Mouse (Mus musculus) inflammation-experienced regulatory T-cells (primary cell): ENCODE data around the gene Grk4. TPM values are rescaled to one million over a fixed set of nuclear protein-coding genes. Genes with fewer than 3 reads are reported as not detected.

ENCODE experiments used
- polyA plus RNA-seq, 2 experiments: library from polyadenylated mRNA; unstranded; fragments of 100-300 nt; shearing (Covaris generic); gene quantifications; one replicate each; pipeline ENCODE4 v1.2.1; 2017

Grk4 gene
- polyA plus RNA-seq, result 10 to 100 TPM in 1 of 2 experiments, 1 to 10 TPM in 1; 8.9 to 11.0 TPM

GRCm38 (mm10) chr5:34659686-34660590, at the start of gene Grk4, which contains the start of gene Nop14:
Grk4 (plus strand) TSS chr5:34660379.
Nop14 (minus strand) TSS chr5:34660148.

GRCm38 (mm10) chr5:34636481-34637287, 23.5 kb upstream of the Grk4 start, which contains the start of gene Mfsd10:
Mfsd10 (minus strand) TSS chr5:34637212.

DNA sequence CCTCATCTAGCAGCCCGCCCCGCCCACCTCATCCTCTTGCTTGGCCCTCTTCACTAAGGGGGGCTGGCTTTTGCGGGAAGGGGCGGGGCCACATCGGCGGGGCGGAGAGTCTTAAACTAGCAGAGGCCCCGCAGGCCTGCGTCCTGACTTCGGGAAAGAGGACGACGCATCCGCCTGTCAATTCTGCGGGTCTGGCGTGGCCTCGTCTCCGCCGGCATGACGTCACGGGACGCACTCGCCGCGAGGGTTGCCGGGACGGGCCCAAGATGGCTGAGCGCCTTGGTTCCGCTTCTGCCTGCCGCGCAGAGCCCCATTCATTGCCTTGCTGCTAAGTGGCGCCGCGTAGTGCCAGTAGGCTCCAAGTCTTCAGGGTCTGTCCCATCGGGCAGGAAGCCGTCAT, 101.3 kb downstream of the Grk4 start, which contains the start of gene Htt:
TSS of gene Htt (plus strand) at position 232 of the 400 bp plus-strand sequence.

Other genes with a start within 250 kb of the Grk4 start
- gene Tnip2, start 146.4 kb upstream of the Grk4 start, polyA plus RNA-seq, result 10 to 100 TPM; 37.4 to 43.7 TPM
- 10 to 100 TPM; 10.0 to 12.0 TPM for gene Sh3bp2, start 134.5 kb upstream of the Grk4 start, polyA plus RNA-seq
- 100 to 1,000 TPM; 219 to 282 TPM for gene Add1, start 86.7 kb upstream of the Grk4 start, polyA plus RNA-seq
- 10 to 100 TPM; 70.8 to 95.4 TPM for gene Mfsd10, start 23.2 kb upstream of the Grk4 start, polyA plus RNA-seq
- gene Nop14, start 231 bp upstream of the Grk4 start, polyA plus RNA-seq, result 10 to 100 TPM; 44.3 to 49.8 TPM
- 10 to 100 TPM; 19.1 to 23.2 TPM for gene Htt, start 101.4 kb downstream of the Grk4 start, polyA plus RNA-seq
- 1 to 10 TPM in 1 of 2 experiments, under 1 TPM in 1; 0.95 to 1.7 TPM for gene Msantd1, start 247.6 kb downstream of the Grk4 start, polyA plus RNA-seq